Mouse (Mus musculus): ENCODE measurements around the gene Hltf. TPM values are rescaled to one million over a fixed set of nuclear protein-coding genes. Genes with fewer than 3 reads are reported as not detected.

Gene Hltf
- total RNA-seq, 2 experiments from 2014 or later, result 3.2 to 5.0 TPM

DNA sequence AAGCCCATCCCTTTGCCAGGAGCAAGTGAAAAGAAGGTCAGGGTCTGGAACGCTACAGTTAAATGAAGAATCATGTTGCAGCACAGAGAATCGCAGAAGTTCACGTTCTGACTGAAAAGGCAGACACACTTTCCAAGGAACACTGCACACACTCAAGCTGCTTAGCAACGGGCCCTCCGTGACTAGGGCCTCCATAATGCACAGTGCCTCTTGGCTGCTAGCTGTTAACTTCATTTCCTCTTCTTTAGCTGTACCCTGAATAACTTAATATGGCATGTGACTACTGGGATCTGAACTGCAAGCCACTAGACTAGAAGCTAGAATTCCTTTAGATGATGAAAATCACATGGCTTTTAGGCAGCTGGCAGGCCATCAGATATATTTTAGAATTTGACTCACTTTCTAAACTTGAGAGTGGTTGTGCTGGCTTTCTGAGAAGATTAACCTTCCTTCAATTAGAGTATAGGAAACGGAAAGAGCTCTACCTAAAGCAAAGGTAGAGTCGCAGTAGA is 89.3 kb downstream of the Hltf start:
- DNase-seq, result no peak

DNA sequence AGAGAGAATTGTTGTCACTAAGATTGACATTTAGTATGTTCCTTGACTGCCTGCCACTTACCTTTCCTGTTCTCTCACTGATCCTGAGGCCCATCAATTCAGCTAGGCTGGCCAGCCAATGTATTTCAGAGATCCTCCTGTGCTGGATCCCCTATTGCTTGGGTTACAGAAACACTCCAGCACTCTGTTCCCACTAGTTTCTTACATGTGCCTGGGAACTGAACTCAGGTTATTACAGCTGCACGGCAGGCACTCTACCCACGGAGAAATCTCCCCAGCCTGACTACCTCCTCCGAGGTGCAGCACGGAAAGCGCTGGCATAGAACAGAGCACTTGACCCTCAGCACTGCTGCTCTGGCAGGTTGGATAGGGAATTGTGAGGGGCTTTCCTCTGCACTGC is 90.0 kb downstream of the Hltf start:
- no peak for DNase-seq

DNA sequence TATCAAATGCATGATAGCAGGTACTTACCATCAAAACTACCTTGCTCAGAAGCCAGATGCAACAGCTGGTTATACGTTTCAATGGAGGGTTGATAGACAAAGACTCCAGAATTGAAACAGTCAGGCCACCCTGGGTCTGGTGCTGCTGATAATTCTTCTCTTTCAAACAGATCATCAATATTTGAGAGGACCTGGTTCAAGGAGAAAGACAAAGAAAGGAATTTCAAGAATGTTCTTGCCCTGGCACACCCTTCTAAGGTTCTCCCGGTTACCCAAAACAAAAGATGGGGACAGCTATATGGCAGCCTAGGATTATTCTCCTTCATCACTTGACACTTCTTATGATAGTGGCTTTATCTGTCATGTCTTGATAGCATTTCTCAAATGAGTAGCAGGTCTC is 92.9 kb downstream of the Hltf start:
- DNase-seq, result no peak

DNA sequence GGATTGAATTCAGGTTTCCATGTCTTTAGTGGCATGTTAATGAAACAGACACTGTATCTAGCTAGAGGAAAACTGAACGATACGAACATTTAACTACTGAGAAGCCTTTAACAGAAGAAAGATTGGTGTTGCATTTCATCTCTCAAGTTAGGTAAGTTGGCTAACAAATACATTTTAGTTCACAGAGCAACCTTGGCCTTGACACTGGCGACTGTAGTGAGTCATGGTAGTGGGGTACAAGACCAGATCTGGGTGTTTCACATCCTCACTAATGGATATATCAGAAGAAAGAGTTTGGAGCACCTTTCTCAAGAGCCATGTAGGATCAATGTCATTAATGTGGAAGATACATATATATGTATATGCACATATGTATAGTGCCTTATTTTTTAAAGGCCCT is 94.0 kb downstream of the Hltf start:
- DNase-seq, result no peak

GRCm38 (mm10) chr3:20154531-20155367 is 97.1 kb downstream of the Hltf start, which contains the start of gene Gyg:
Gene Gyg, minus strand, starts transcription at chr3:20155317.
- DNase-seq, result peak; percentile 72

DNA sequence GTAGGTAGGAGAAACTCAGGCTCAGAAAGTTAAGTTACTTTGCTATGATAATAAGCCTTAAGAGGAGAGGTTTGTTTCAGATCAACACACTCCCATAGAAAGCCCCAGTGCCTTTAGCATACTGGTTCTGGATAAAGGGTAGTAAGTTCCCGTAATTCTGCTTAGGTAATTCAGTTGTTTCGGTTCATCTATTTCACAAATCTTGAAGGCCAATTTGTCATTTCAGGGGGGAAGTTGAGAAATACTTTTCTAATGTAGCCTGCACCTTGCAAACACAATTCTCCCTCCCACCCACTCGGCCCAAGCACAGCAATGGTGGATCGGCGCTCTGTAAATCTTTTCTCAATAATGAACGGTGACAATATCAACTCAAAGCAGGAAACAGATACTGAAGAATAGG is 97.9 kb downstream of the Hltf start:
- DNase-seq, result no peak

DNA sequence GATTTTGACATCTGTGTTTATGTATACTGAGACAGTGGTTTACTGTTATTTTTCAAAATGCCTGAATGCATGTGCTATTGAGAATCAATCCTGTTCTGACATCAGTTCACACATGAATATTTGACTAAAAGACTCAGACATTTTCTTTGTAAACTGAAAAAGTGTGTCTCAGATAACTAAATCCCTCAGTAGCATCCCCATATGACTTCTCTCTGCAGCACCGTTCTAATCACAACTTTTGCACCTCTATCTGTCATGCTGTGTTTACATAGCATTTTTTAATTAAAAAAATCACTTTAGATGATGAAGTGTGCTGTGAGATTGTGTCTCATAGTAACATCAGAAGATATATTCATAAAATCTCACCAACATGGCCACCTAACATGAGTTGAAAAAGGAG is 109.9 kb downstream of the Hltf start:
- DNase-seq, result no peak

Other genes with a start within 250 kb of the Hltf start
- gene Cp, start 100.8 kb upstream of the Hltf start, total RNA-seq (2021), result 1 to 10 TPM; 6.4 to 9.0 TPM
- gene Hps3, start 22.5 kb upstream of the Hltf start, total RNA-seq (2021), result 1 to 10 TPM; 3.9 to 4.7 TPM
- 100 to 1,000 TPM; 309 to 334 TPM for gene Gyg, start 97.5 kb downstream of the Hltf start, total RNA-seq (2021)
- 1 to 10 TPM; 2.8 to 4.6 TPM for gene Cpa3, start 184.4 kb downstream of the Hltf start, total RNA-seq (2021)
- under 1 TPM in 1 of 2 experiments, not detected in 1; 0.24 TPM for gene Cpb1, start 217.9 kb downstream of the Hltf start, total RNA-seq (2021)

All from gastrocnemius, postnatal 25 days (tissue).